ENCODE assay signal across 8 mouse cellular contexts in genomic region chr3:92150631-92151277, GRCm38 (mm10). TPM values are rescaled to one million over a fixed set of nuclear protein-coding genes. Genes with fewer than 3 reads are reported as not detected.
A peak's percentile ranks its signal among the peaks of the same experiment; 100 is the strongest.
DNase-seq lines count a peak whose midpoint lies in the region; ATAC-seq and TF ChIP-seq lines count a peak whose summit lies in the region.

No protein-coding gene starts in this region.

- TF ChIP-seq POLR2A in CH12.LX (IDR thresholded peaks at IDR 0.05; ENCODE audit: low read depth, low read length), result no peak

- TF ChIP-seq RAD21 in CH12.LX (IDR thresholded peaks at IDR 0.05; ENCODE audit: low read depth, low read length), result peak; percentile 66

- TF ChIP-seq CTCF in CH12.LX (conservative IDR thresholded peaks at IDR 0.05 in 1 of 2, IDR thresholded peaks at IDR 0.05 in 1 of 2; ENCODE audit: low read depth in 2 of 2, low read length in 2 of 2), result peak; percentile 26 to 61; a peak in 3 of 4 replicates
- TF ChIP-seq CTCF in layer of hippocampus, adult 2 months (conservative IDR thresholded peaks at IDR 0.05), result peak; percentile 93

- dilution Hi-C loops in CH12.LX (cut with MboI; ENCODE audit: extremely low pct_ligation_motif_present, extremely low pct_unique_long_range_greater_than_20kb, low sequenced_read_pairs), result no loop called here

- H3K36me3 ChIP-seq in CH12.LX (replicated peaks in 1 of 2; ENCODE audit: control insufficient read depth in 1 of 2, insufficient read depth in 1 of 2, low read length in 1 of 2), result no peaks in the 10 kb centered on the region
- no peaks in the 10 kb centered on the region for H3K36me3 ChIP-seq in lung, embryonic 16.5 days (ENCODE audit: control insufficient read depth, insufficient read depth, low read length)

- WGBS in lung, embryonic 16.5 days, result 25% methylated on average over 8 of the region's 8 CpGs

- no peak overlapping the region for H3K4me2 ChIP-seq in CH12.LX (ENCODE audit: insufficient read depth, low read depth, poor library complexity, severe bottlenecking)
- H3K4me2 ChIP-seq in lung, embryonic 16.5 days (ENCODE audit: low read depth, low read length), result no peak overlapping the region

- H3K4me1 ChIP-seq in CH12.LX (ENCODE audit: control insufficient read depth in 1 of 2, insufficient read depth in 2 of 2), result no peaks in the 10 kb centered on the region
- no peaks in the 10 kb centered on the region for H3K4me1 ChIP-seq in lung, embryonic 16.5 days (replicated peaks; ENCODE audit: control insufficient read depth, insufficient read depth, low read length)

- H3K4me3 ChIP-seq in CH12.LX (replicated peaks in 1 of 3; ENCODE audit: low read depth in 2 of 3, low read length in 2 of 3, poor library complexity in 1 of 3), result no peak overlapping the region
- H3K4me3 ChIP-seq in layer of hippocampus, adult 2 months, result no peak overlapping the region
- H3K4me3 ChIP-seq in lung, embryonic 16.5 days (ENCODE audit: low read length), result no peak overlapping the region

- DNase-seq in CH12.LX (ENCODE audit: extremely low read depth) (peak; percentile 52), WW6 (ENCODE audit: low read depth, low spot score) (peak; percentile 22)
- DNase-seq in embryo, embryonic 10 days (ENCODE audit: low spot score), result peak; percentile 85
- DNase-seq in heart, postnatal 4 days, result peak; percentile 36
- DNase-seq in layer of hippocampus, adult 2 months (ENCODE audit: low spot score in 2 of 2), result peak; percentile 69 to 74
- DNase-seq in right cerebral cortex, adult 2 months (ENCODE audit: low spot score in 2 of 2), result peak; percentile 68 to 78
- DNase-seq in thymus, postnatal 10 days (ENCODE audit: low spot score in 2 of 2), result no peak

- H3K27me3 ChIP-seq in CH12.LX (replicated peaks), result no peaks in the 10 kb centered on the region
- H3K27me3 ChIP-seq in lung, embryonic 16.5 days (ENCODE audit: control insufficient read depth, insufficient read depth, low read depth, low read length), result no peaks in the 10 kb centered on the region

- in situ Hi-C loops in CH12.LX (cut with MboI; ENCODE audit: low pct_ligation_motif_present, low pct_unique_long_range_greater_than_20kb, low sequenced_read_pairs), result no loop called here

- TF ChIP-seq EP300 in CH12.LX (IDR thresholded peaks at IDR 0.05; ENCODE audit: low read length), result no peak

- no peak overlapping the region for H3K27ac ChIP-seq in CH12.LX (ENCODE audit: insufficient read depth, low read depth)
- H3K27ac ChIP-seq in layer of hippocampus, adult 2 months, result no peak overlapping the region
- H3K27ac ChIP-seq in lung, embryonic 16.5 days (ENCODE audit: low read length), result no peak overlapping the region

- H3K79me2 ChIP-seq in CH12.LX (replicated peaks; ENCODE audit: control insufficient read depth, extremely low read depth, insufficient read depth, poor library complexity, severe bottlenecking), result no peaks in the 10 kb centered on the region

- 0 out of 2 replicates have a peak, but pooled peaks have one; percentile 52 for ATAC-seq in lung, embryonic 16.5 days (ENCODE audit: low read depth)

- H3K9me3 ChIP-seq in CH12.LX (replicated peaks; ENCODE audit: low read length), result peaks cover 18% of the 10 kb centered on the region
- H3K9me3 ChIP-seq in lung, embryonic 16.5 days (ENCODE audit: control insufficient read depth, low read length), result no peaks in the 10 kb centered on the region

- H3K9ac ChIP-seq in CH12.LX (ENCODE audit: insufficient read depth, low read depth), result no peak overlapping the region
- no peak overlapping the region for H3K9ac ChIP-seq in lung, embryonic 16.5 days (ENCODE audit: low read length)

TF ChIP-seq in CH12.LX, 34 proteins besides CTCF, POLR2A, EP300 and RAD21:
- TF ChIP-seq SMC3 (IDR thresholded peaks at IDR 0.05; ENCODE audit: low read depth, low read length), result peak; percentile 38
- no peak for TF ChIP-seq ZMIZ1 (IDR thresholded peaks at IDR 0.05; ENCODE audit: low read depth, low read length)
- TF ChIP-seq MAFK (IDR thresholded peaks at IDR 0.05; ENCODE audit: insufficient replicate concordance, low read length), result no peak
- TF ChIP-seq JUND (conservative IDR thresholded peaks at IDR 0.05; ENCODE audit: low read depth, low read length), result no peak
- TF ChIP-seq MXI1 (IDR thresholded peaks at IDR 0.05; ENCODE audit: low read depth, low read length), result no peak
TF ChIP-seq in CH12.LX: peak in this region for 1.

RNA-seq across cellular contexts. Expression of gene Lelp1, which starts 8.2 kb away (rescaled TPM):
- not detected in 2 replicates for total RNA-seq in CH12.LX (2012; rRNA removed)
- not detected in 2 replicates for total RNA-seq in CH12.LX (2014; rRNA removed)
- not detected in 2 replicates for polyA plus RNA-seq in CH12.LX (2012; ENCODE audit: insufficient read length, low read depth)
- not detected for total RNA-seq in heart, postnatal 4 days (2021)
- not detected for total RNA-seq in layer of hippocampus, adult 2 months (2021)
- polyA plus RNA-seq in lung, embryonic 16.5 days (2015; fragmentation: Nextera tagmentation; extraction: Ambion mirVana), result not detected in 2 replicates

RNA-seq across cellular contexts. Expression of gene Prr9, which starts 27.0 kb away (rescaled TPM):
- not detected in 2 replicates for total RNA-seq in CH12.LX (2012; rRNA removed)
- total RNA-seq in CH12.LX (2014; rRNA removed), result not detected in 2 replicates
- not detected in 2 replicates for polyA plus RNA-seq in CH12.LX (2012; ENCODE audit: insufficient read length, low read depth)
- total RNA-seq in heart, postnatal 4 days (2021), result not detected
- not detected for total RNA-seq in layer of hippocampus, adult 2 months (2021)
- polyA plus RNA-seq in lung, embryonic 16.5 days (2015; fragmentation: Nextera tagmentation; extraction: Ambion mirVana), result not detected in 2 replicates

Comparison
In these comparisons a context has a peak if more than half of its experiments do, and no peak if none do; other contexts are left out.
1. DNase-seq: peak in CH12.LX (single experiment), WW6 (single experiment), embryo, embryonic 10 days (single experiment), heart, postnatal 4 days (single experiment), layer of hippocampus, adult 2 months (2 of 2) and right cerebral cortex, adult 2 months (2 of 2); none in thymus, postnatal 10 days (0 of 2).